Mouse (Mus musculus) kidney, postnatal 0 days (tissue): ENCODE results near the gene Atp13a5. TPM values are rescaled to one million over a fixed set of nuclear protein-coding genes. Genes with fewer than 3 reads are reported as not detected.

Experiments used
- ATAC-seq: fragments of 200-750 bp; cut with Nextera tagmentation; replicated peaks from 2 replicates; pipeline ENCODE4 v1.8.0; 2017; ENCODE audit warnings: low read depth, moderate number of reproducible peaks, moderate TSS enrichment, moderate library complexity; ENCODE audit not compliant: low FRiP score
- DNase-seq: peaks from one replicate; pipeline ENCODE4 v3.0.0-alpha.2; 2016; ENCODE audit warnings: low spot score
- H3K27ac ChIP-seq: fragments of 300-500 bp; sonication (generic); 2 replicates; pipeline ENCODE4 v1.5.1; 2014; ENCODE audit warnings: mild to moderate bottlenecking
- H3K27me3 ChIP-seq: fragments of 300-500 bp; sonication (generic); 2 replicates; pipeline ENCODE4 v1.6.1; 2014; ENCODE audit warnings: low read length, mixed read lengths; ENCODE audit not compliant: insufficient read depth
- H3K36me3 ChIP-seq: fragments of 300-500 bp; sonication (generic); 2 replicates; pipeline ENCODE4 v1.6.1; 2014; ENCODE audit warnings: low read length, mixed read lengths; ENCODE audit not compliant: insufficient read depth
- H3K4me1 ChIP-seq: fragments of 300-500 bp; sonication (generic); replicated peaks from 2 replicates; pipeline ENCODE4 v1.6.1; 2014; ENCODE audit warnings: antibody characterized with exemption, low read length, mixed read lengths; ENCODE audit not compliant: insufficient read depth
- H3K4me2 ChIP-seq: fragments of 300-500 bp; sonication (generic); 2 replicates; pipeline ENCODE4 v1.6.1; 2014; ENCODE audit warnings: mild to moderate bottlenecking, low read length, moderate library complexity, mixed read lengths
- H3K4me3 ChIP-seq: fragments of 300-500 bp; sonication (generic); replicated peaks from 2 replicates; pipeline ENCODE4 v1.5.1; 2014; ENCODE audit warnings: low read depth, low read length
- H3K9ac ChIP-seq: fragments of 300-500 bp; sonication (generic); 2 replicates; pipeline ENCODE4 v1.6.1; 2014; ENCODE audit warnings: low read depth, low read length
- H3K9me3 ChIP-seq: fragments of 300-500 bp; sonication (generic); replicated peaks from 2 replicates; pipeline ENCODE4 v1.6.1; 2016; ENCODE audit warnings: low read length, inconsistent platforms, mixed read lengths
- CTCF ChIP-seq: IDR thresholded peaks from 2 replicates; pipeline ENCODE4 v1.5.1; 2016; ENCODE audit warnings: antibody characterized with exemption, low read depth, mild to moderate bottlenecking, moderate library complexity
- WGBS: fragments of 180-500 bp; shearing (Covaris S2); extraction: QIAGEN DNeasy Blood & Tissue Kit; methylation state at CpG from one replicate; pipeline ENCODE4 v1.1.7; 2014; 5-methylcytosine and 5-hydroxymethylcytosine counted together
- polyA plus RNA-seq: library from polyadenylated mRNA; unstranded; fragments of >200 nt; fragmentation: Nextera tagmentation; extraction: Ambion mirVana; gene quantifications from 2 replicates; pipeline ENCODE4 v1.2.1, GENCODE M21; 2015

Gene Atp13a5
- polyA plus RNA-seq, 1 experiment from 2014 or later, result not detected

DNA sequence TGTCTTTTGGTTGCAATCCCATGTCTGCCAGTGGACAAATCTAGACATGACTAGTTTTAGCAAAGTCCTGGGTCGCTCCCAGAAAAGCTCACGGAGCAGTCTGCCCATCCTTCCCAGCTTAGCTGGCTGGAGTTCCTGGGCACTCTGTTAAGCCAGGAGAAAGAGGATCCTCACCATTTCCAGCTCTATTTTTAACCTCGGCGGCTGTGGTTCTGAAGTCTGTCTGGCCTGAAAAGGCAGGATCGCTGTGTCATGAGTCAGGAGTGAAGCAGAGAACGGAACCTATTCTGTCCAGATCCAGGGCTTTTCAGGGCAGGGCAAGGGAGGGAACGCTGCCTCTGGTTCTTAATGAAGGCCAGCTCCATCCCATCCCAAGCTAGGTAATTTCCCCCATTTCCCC is 169.7 kb downstream of the Atp13a5 start:
- no peak for TF ChIP-seq CTCF
- peaks cover 7% of the 10 kb centered on the region; the same call in 1 of the 2 replicates for H3K27me3 ChIP-seq
- ATAC-seq (no peak), DNase-seq (no peak)
- H3K4me3 ChIP-seq, result no peak overlapping the region
- no peak overlapping the region for H3K4me2 ChIP-seq
- H3K4me1 ChIP-seq, result no peaks in the 10 kb centered on the region
- H3K9me3 ChIP-seq, result no peaks in the 10 kb centered on the region
- no peaks in the 10 kb centered on the region for H3K36me3 ChIP-seq
- no peak overlapping the region for H3K9ac ChIP-seq
- 63% methylated on average over 7 of the region's 7 CpGs for WGBS
- H3K27ac ChIP-seq, result no peak overlapping the region

GRCm38 (mm10) chr16:29205581-29205980 is 173.0 kb downstream of the Atp13a5 start:
- no peak for DNase-seq
- Histone ChIP-seq H3K9me3 (no peaks in the 10 kb centered on the region), H3K36me3 (no peaks in the 10 kb centered on the region), H3K4me2 (no peak overlapping the region), H3K4me3 (no peak overlapping the region), H3K27ac (no peak overlapping the region), H3K4me1 (no peaks in the 10 kb centered on the region), H3K27me3 (peaks cover 7% of the 10 kb centered on the region; the same call in 1 of the 2 replicates), H3K9ac (no peak overlapping the region)
- no peak for TF ChIP-seq CTCF
- WGBS, result 21% methylated on average over 2 of the region's 2 CpGs
- ATAC-seq, result no peak

GRCm38 (mm10) chr16:29204875-29205274 is 173.7 kb downstream of the Atp13a5 start:
- Histone ChIP-seq H3K4me1 (no peaks in the 10 kb centered on the region), H3K27ac (no peak overlapping the region), H3K36me3 (no peaks in the 10 kb centered on the region), H3K27me3 (peaks cover 7% of the 10 kb centered on the region; the same call in 1 of the 2 replicates), H3K4me3 (no peak overlapping the region), H3K9me3 (no peaks in the 10 kb centered on the region), H3K4me2 (no peak overlapping the region), H3K9ac (no peak overlapping the region)
- no peak for TF ChIP-seq CTCF
- DNase-seq, result no peak
- ATAC-seq, result no peak
- WGBS, result 77% methylated on average over 7 of the region's 7 CpGs

DNA sequence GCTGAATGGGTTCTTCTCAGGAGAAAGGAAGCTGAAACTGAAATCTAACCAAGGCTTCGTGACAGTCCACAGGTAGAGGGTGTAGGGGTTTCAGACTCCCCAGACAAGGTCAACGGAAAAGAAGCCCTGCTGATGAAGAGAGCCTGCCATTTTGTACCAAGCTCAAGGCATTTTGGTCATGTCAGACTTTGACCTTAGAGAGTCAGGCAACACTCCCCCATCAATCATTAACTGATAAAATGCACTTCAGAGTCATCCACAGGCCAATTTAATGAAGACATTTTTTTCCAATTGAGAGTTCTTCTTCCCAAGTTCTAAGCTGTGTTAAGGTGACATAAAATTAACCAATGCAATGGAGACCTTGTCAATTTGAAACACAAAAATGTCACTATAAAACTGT is 177.4 kb downstream of the Atp13a5 start:
- H3K4me1 ChIP-seq, result no peaks in the 10 kb centered on the region
- TF ChIP-seq CTCF, result no peak
- H3K4me3 ChIP-seq, result no peak overlapping the region
- no peaks in the 10 kb centered on the region for H3K9me3 ChIP-seq
- WGBS, result 77% methylated on average over 2 of the region's 2 CpGs
- no peak overlapping the region for H3K27ac ChIP-seq
- DNase-seq (no peak), ATAC-seq (no peak)
- H3K9ac ChIP-seq, result no peak overlapping the region
- no peaks in the 10 kb centered on the region for H3K36me3 ChIP-seq
- no peak overlapping the region for H3K4me2 ChIP-seq
- H3K27me3 ChIP-seq, result no peaks in the 10 kb centered on the region

GRCm38 (mm10) chr16:29198461-29198860 is 180.1 kb downstream of the Atp13a5 start:
- Histone ChIP-seq H3K9ac (no peak overlapping the region), H3K9me3 (no peaks in the 10 kb centered on the region), H3K4me1 (no peaks in the 10 kb centered on the region), H3K4me3 (no peak overlapping the region), H3K36me3 (no peaks in the 10 kb centered on the region), H3K4me2 (no peak overlapping the region), H3K27ac (no peak overlapping the region), H3K27me3 (no peaks in the 10 kb centered on the region)
- 20% methylated on average over 5 of the region's 5 CpGs for WGBS
- TF ChIP-seq CTCF, result no peak
- ATAC-seq (no peak), DNase-seq (peak; percentile 56)

GRCm38 (mm10) chr16:29195156-29195555 is 183.4 kb downstream of the Atp13a5 start:
- Histone ChIP-seq H3K27ac (no peak overlapping the region), H3K4me3 (no peak overlapping the region), H3K9me3 (no peaks in the 10 kb centered on the region), H3K36me3 (no peaks in the 10 kb centered on the region), H3K27me3 (no peaks in the 10 kb centered on the region), H3K4me2 (no peak overlapping the region), H3K9ac (no peak overlapping the region), H3K4me1 (no peaks in the 10 kb centered on the region)
- no peak for DNase-seq
- WGBS, result 71% methylated on average over 1 of the region's 1 CpGs
- ATAC-seq, result no peak
- TF ChIP-seq CTCF, result no peak

GRCm38 (mm10) chr16:29193981-29194380 is 184.6 kb downstream of the Atp13a5 start:
- H3K9me3 ChIP-seq, result no peaks in the 10 kb centered on the region
- 87% methylated on average over 4 of the region's 4 CpGs for WGBS
- no peaks in the 10 kb centered on the region for H3K36me3 ChIP-seq
- H3K27ac ChIP-seq, result no peak overlapping the region
- no peak overlapping the region for H3K9ac ChIP-seq
- no peak overlapping the region for H3K4me2 ChIP-seq
- H3K4me1 ChIP-seq, result no peaks in the 10 kb centered on the region
- ATAC-seq, result no peak
- no peak for DNase-seq
- no peak for TF ChIP-seq CTCF
- H3K4me3 ChIP-seq, result no peak overlapping the region
- H3K27me3 ChIP-seq, result no peaks in the 10 kb centered on the region
